In the genomic region with DNA sequence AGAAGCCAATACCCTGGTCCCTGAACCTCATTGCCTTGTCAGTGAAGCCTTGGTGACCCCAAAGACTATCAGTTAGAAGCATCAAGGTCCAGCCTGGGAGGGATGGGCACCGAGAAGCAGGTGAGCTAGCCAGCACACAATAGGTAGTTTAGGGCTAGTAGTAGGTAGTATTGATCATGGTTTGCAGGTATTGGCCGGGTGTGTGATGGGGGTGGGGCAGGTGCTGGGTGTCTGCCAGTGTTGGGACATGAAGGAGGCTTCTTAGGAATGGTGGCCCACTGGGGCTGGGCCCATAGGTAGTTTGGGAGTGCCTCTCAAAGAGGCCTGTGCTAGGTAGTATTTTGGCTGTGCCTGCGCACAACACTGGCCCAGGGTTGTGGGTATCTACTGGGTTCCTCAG, we compare ENCODE assay signal across 16 mouse cellular contexts. TPM values are rescaled to one million over a fixed set of nuclear protein-coding genes. Genes with fewer than 3 reads are reported as not detected.
DNase-seq lines count a peak whose midpoint lies in the region; ATAC-seq lines count a peak whose summit lies in the region.
"Had no signal": no experiment of that assay in that cellular context is flagged by ENCODE, and none has a peak within 500 bp of the region (broad histone marks: within the 10 kb centered on the region; RNA-seq: fewer than 3 reads in every experiment).

No protein-coding gene starts in this region.

- no peaks in the 10 kb centered on the region for H3K36me3 ChIP-seq in liver, embryonic 11.5 days (ENCODE audit: control insufficient read depth, insufficient read depth, low read length)
- H3K36me3 ChIP-seq in kidney, embryonic 14.5 days (ENCODE audit: control insufficient read depth, insufficient read depth, low read length) = no peaks in the 10 kb centered on the region; the same call in 1 of the 2 replicates
- no peaks in the 10 kb centered on the region for H3K36me3 ChIP-seq in limb, embryonic 13.5 days
- H3K36me3 ChIP-seq in stomach, embryonic 16.5 days (ENCODE audit: control insufficient read depth, insufficient read depth, low read length) = no peaks in the 10 kb centered on the region
- H3K36me3 ChIP-seq in heart, embryonic 12.5 days = no peaks in the 10 kb centered on the region
- H3K36me3 ChIP-seq: forebrain, embryonic 12.5 days; hindbrain, embryonic 12.5 days; midbrain, embryonic 12.5 days had no signal

- peaks cover 100% of the 10 kb centered on the region for H3K27me3 ChIP-seq in liver, embryonic 11.5 days (replicated peaks; ENCODE audit: control insufficient read depth, insufficient read depth, low read length)
- peaks cover 2% of the 10 kb centered on the region; the same call in 1 of the 2 replicates for H3K27me3 ChIP-seq in kidney, embryonic 14.5 days (ENCODE audit: control insufficient read depth, insufficient read depth, low read length)
- peaks cover 27% of the 10 kb centered on the region for H3K27me3 ChIP-seq in limb, embryonic 13.5 days
- H3K27me3 ChIP-seq in stomach, embryonic 16.5 days (ENCODE audit: control insufficient read depth, insufficient read depth, low read length) = peaks cover 80% of the 10 kb centered on the region
- H3K27me3 ChIP-seq in heart, embryonic 12.5 days (replicated peaks) = peaks cover 96% of the 10 kb centered on the region

- 16% methylated on average over 3 of the region's 3 CpGs for WGBS in liver, embryonic 11.5 days
- 24% methylated on average over 3 of the region's 3 CpGs for WGBS in kidney, embryonic 14.5 days
- 41% methylated on average over 3 of the region's 3 CpGs for WGBS in limb, embryonic 13.5 days
- 29% methylated on average over 3 of the region's 3 CpGs for WGBS in stomach, embryonic 16.5 days
- WGBS in heart, embryonic 12.5 days = 13% methylated on average over 3 of the region's 3 CpGs

- no peak for ATAC-seq in liver, embryonic 11.5 days (replicated peaks; ENCODE audit: low FRiP score)
- no peak for ATAC-seq in kidney, embryonic 14.5 days (ENCODE audit: low FRiP score, low TSS enrichment)
- ATAC-seq in limb, embryonic 13.5 days (ENCODE audit: low FRiP score, low read depth) = no peak
- no peak for ATAC-seq in stomach, embryonic 16.5 days (ENCODE audit: insufficient read depth, low FRiP score)
- ATAC-seq in heart, embryonic 12.5 days (ENCODE audit: insufficient number of reproducible peaks, low FRiP score) = no peak

- H3K9ac ChIP-seq in liver, embryonic 11.5 days (ENCODE audit: low read depth, low read length) = no peak overlapping the region
- H3K9ac ChIP-seq in kidney, embryonic 14.5 days (ENCODE audit: low read depth, low read length) = peak overlapping the region; percentile 95
- no peak overlapping the region for H3K9ac ChIP-seq in limb, embryonic 13.5 days
- H3K9ac ChIP-seq in stomach, embryonic 16.5 days (ENCODE audit: low read length) = no peak overlapping the region
- H3K9ac ChIP-seq in heart, embryonic 12.5 days = no peak overlapping the region
- H3K9ac ChIP-seq: forebrain, embryonic 12.5 days; hindbrain, embryonic 12.5 days; midbrain, embryonic 12.5 days had no signal

- H3K4me1 ChIP-seq in liver, embryonic 11.5 days (replicated peaks; ENCODE audit: control insufficient read depth, insufficient read depth, low read length) = no peaks in the 10 kb centered on the region; the same call in 1 of the 2 replicates
- peaks cover 39% of the 10 kb centered on the region for H3K4me1 ChIP-seq in kidney, embryonic 14.5 days (ENCODE audit: control insufficient read depth, insufficient read depth, low read length)
- H3K4me1 ChIP-seq in limb, embryonic 13.5 days = peaks cover 71% of the 10 kb centered on the region
- H3K4me1 ChIP-seq in stomach, embryonic 16.5 days (ENCODE audit: control insufficient read depth, insufficient read depth, low read length) = 0 out of 2 replicates have a peak, but pooled peaks cover 4% of the 10 kb centered on the region
- peaks cover 18% of the 10 kb centered on the region for H3K4me1 ChIP-seq in heart, embryonic 12.5 days (replicated peaks)

- no peak overlapping the region for H3K4me2 ChIP-seq in liver, embryonic 11.5 days
- peak overlapping the region; percentile 97 for H3K4me2 ChIP-seq in kidney, embryonic 14.5 days (replicated peaks; ENCODE audit: low read depth, low read length)
- peak overlapping the region; percentile 93 for H3K4me2 ChIP-seq in limb, embryonic 13.5 days (replicated peaks)
- peak overlapping the region; percentile 40; the same call in 1 of the 2 replicates for H3K4me2 ChIP-seq in stomach, embryonic 16.5 days (ENCODE audit: low read depth, low read length)
- H3K4me2 ChIP-seq in heart, embryonic 12.5 days = no peak overlapping the region
- H3K4me2 ChIP-seq: forebrain, embryonic 12.5 days; hindbrain, embryonic 12.5 days; midbrain, embryonic 12.5 days had no signal

- no peaks in the 10 kb centered on the region for H3K9me3 ChIP-seq in liver, embryonic 11.5 days (ENCODE audit: control insufficient read depth, low read length)
- H3K9me3 ChIP-seq in kidney, embryonic 14.5 days (ENCODE audit: control insufficient read depth, low read length) = no peaks in the 10 kb centered on the region
- no peaks in the 10 kb centered on the region for H3K9me3 ChIP-seq in limb, embryonic 13.5 days
- H3K9me3 ChIP-seq in stomach, embryonic 16.5 days (replicated peaks; ENCODE audit: control insufficient read depth, low read length) = no peaks in the 10 kb centered on the region
- H3K9me3 ChIP-seq in heart, embryonic 12.5 days (replicated peaks) = no peaks in the 10 kb centered on the region
- H3K9me3 ChIP-seq: forebrain, embryonic 12.5 days; hindbrain, embryonic 12.5 days; midbrain, embryonic 12.5 days had no signal

- H3K4me3 ChIP-seq in liver, embryonic 11.5 days (ENCODE audit: low read depth, low read length) = no peak overlapping the region
- peak overlapping the region; percentile 64; the same call in 1 of the 2 replicates for H3K4me3 ChIP-seq in kidney, embryonic 14.5 days (ENCODE audit: low read length)
- peak overlapping the region; percentile 65; the same call in 1 of the 2 replicates for H3K4me3 ChIP-seq in limb, embryonic 13.5 days
- no peak overlapping the region for H3K4me3 ChIP-seq in stomach, embryonic 16.5 days (replicated peaks; ENCODE audit: low read length)
- H3K4me3 ChIP-seq in heart, embryonic 12.5 days = no peak overlapping the region
- H3K4me3 ChIP-seq: forebrain, embryonic 12.5 days; hindbrain, embryonic 12.5 days; midbrain, embryonic 12.5 days had no signal

- DNase-seq in liver = peak; percentile 1
- no peak for DNase-seq in liver, embryonic 11.5 days (ENCODE audit: low spot score)
- DNase-seq in embryo, embryonic 9.5 days (ENCODE audit: extremely low spot score) = no peak
- no peak for DNase-seq in spleen, adult 18-20 months
- DNase-seq: cerebellum, postnatal 36 days; lung, postnatal 4 days; right cerebral cortex, postnatal 14 days had no signal

- H3K27ac ChIP-seq in liver, embryonic 11.5 days (ENCODE audit: low read depth, low read length) = no peak overlapping the region
- H3K27ac ChIP-seq in kidney, embryonic 14.5 days (ENCODE audit: low read depth, low read length) = peak overlapping the region; percentile 27; the same call in 1 of the 2 replicates
- no peak overlapping the region for H3K27ac ChIP-seq in limb, embryonic 13.5 days
- no peak overlapping the region for H3K27ac ChIP-seq in stomach, embryonic 16.5 days (ENCODE audit: low read length)
- H3K27ac ChIP-seq in heart, embryonic 12.5 days (ENCODE audit: poor library complexity, severe bottlenecking) = no peak overlapping the region
- H3K27ac ChIP-seq: forebrain, embryonic 12.5 days; hindbrain, embryonic 12.5 days; midbrain, embryonic 12.5 days had no signal

RNA-seq across cellular contexts. Expression of gene Gm28308, which starts 1.9 kb away (rescaled TPM):
- polyA plus RNA-seq in liver, embryonic 11.5 days (2014; fragmentation: Nextera tagmentation; extraction: Ambion mirVana) = not detected in 2 replicates
- not detected in 2 replicates for polyA plus RNA-seq in kidney, embryonic 14.5 days (2014; fragmentation: Nextera tagmentation; extraction: Ambion mirVana)
- 0.29 TPM in 1 of 2 replicates, not detected in the other for polyA plus RNA-seq in limb, embryonic 13.5 days (2015; fragmentation: Nextera tagmentation; extraction: Ambion mirVana)
- polyA plus RNA-seq in stomach, embryonic 16.5 days (2015; fragmentation: Nextera tagmentation; extraction: Ambion mirVana) = not detected in 2 replicates
- not detected in 2 replicates for polyA plus RNA-seq in heart, embryonic 12.5 days (2016; fragmentation: Nextera tagmentation; extraction: Ambion mirVana)
- polyA plus RNA-seq: embryonic facial prominence, embryonic 14.5 days; forebrain, embryonic 12.5 days; heart, embryonic 11.5 days; hindbrain, embryonic 12.5 days; midbrain, embryonic 12.5 days had no signal

RNA-seq across cellular contexts. Expression of gene Hoxa3, which starts 1.9 kb away (rescaled TPM):
- 2.8 and 2.9 TPM in 2 replicates for polyA plus RNA-seq in liver, embryonic 11.5 days (2014; fragmentation: Nextera tagmentation; extraction: Ambion mirVana)
- polyA plus RNA-seq in kidney, embryonic 14.5 days (2014; fragmentation: Nextera tagmentation; extraction: Ambion mirVana) = 9.7 and 13.6 TPM in 2 replicates
- 5.9 and 6.3 TPM in 2 replicates for polyA plus RNA-seq in limb, embryonic 13.5 days (2015; fragmentation: Nextera tagmentation; extraction: Ambion mirVana)
- polyA plus RNA-seq in stomach, embryonic 16.5 days (2015; fragmentation: Nextera tagmentation; extraction: Ambion mirVana) = 6.0 and 7.4 TPM in 2 replicates
- 0.72 and 0.80 TPM in 2 replicates for polyA plus RNA-seq in heart, embryonic 12.5 days (2016; fragmentation: Nextera tagmentation; extraction: Ambion mirVana)
- polyA plus RNA-seq: midbrain, embryonic 12.5 days had no signal

RNA-seq across cellular contexts. Expression of gene Hoxa6, which starts 6.5 kb away (rescaled TPM):
- polyA plus RNA-seq in liver, embryonic 11.5 days (2014; fragmentation: Nextera tagmentation; extraction: Ambion mirVana) = 0.45 and 0.71 TPM in 2 replicates
- polyA plus RNA-seq in kidney, embryonic 14.5 days (2014; fragmentation: Nextera tagmentation; extraction: Ambion mirVana) = 4.4 TPM in 2 replicates
- 0.97 and 1.2 TPM in 2 replicates for polyA plus RNA-seq in limb, embryonic 13.5 days (2015; fragmentation: Nextera tagmentation; extraction: Ambion mirVana)
- polyA plus RNA-seq in stomach, embryonic 16.5 days (2015; fragmentation: Nextera tagmentation; extraction: Ambion mirVana) = 1.3 and 1.4 TPM in 2 replicates
- polyA plus RNA-seq in heart, embryonic 12.5 days (2016; fragmentation: Nextera tagmentation; extraction: Ambion mirVana) = not detected in 2 replicates
- polyA plus RNA-seq: embryonic facial prominence, embryonic 14.5 days; forebrain, embryonic 12.5 days; heart, embryonic 11.5 days; midbrain, embryonic 12.5 days had no signal

RNA-seq across cellular contexts. Expression of gene Hoxa7, which starts 6.6 kb away (rescaled TPM):
- 2.7 and 3.1 TPM in 2 replicates for polyA plus RNA-seq in liver, embryonic 11.5 days (2014; fragmentation: Nextera tagmentation; extraction: Ambion mirVana)
- 19.1 and 19.6 TPM in 2 replicates for polyA plus RNA-seq in kidney, embryonic 14.5 days (2014; fragmentation: Nextera tagmentation; extraction: Ambion mirVana)
- 11.8 and 13.1 TPM in 2 replicates for polyA plus RNA-seq in limb, embryonic 13.5 days (2015; fragmentation: Nextera tagmentation; extraction: Ambion mirVana)
- 10.8 and 12.3 TPM in 2 replicates for polyA plus RNA-seq in stomach, embryonic 16.5 days (2015; fragmentation: Nextera tagmentation; extraction: Ambion mirVana)
- 0.44 TPM in 1 of 2 replicates, not detected in the other for polyA plus RNA-seq in heart, embryonic 12.5 days (2016; fragmentation: Nextera tagmentation; extraction: Ambion mirVana)
- polyA plus RNA-seq: forebrain, embryonic 12.5 days; midbrain, embryonic 12.5 days had no signal

RNA-seq across cellular contexts. Expression of gene Hoxa5, which starts 10.7 kb away (rescaled TPM):
- 8.0 and 9.7 TPM in 2 replicates for polyA plus RNA-seq in liver, embryonic 11.5 days (2014; fragmentation: Nextera tagmentation; extraction: Ambion mirVana)
- polyA plus RNA-seq in kidney, embryonic 14.5 days (2014; fragmentation: Nextera tagmentation; extraction: Ambion mirVana) = 15.7 and 16.6 TPM in 2 replicates
- polyA plus RNA-seq in limb, embryonic 13.5 days (2015; fragmentation: Nextera tagmentation; extraction: Ambion mirVana) = 4.8 and 5.3 TPM in 2 replicates
- polyA plus RNA-seq in stomach, embryonic 16.5 days (2015; fragmentation: Nextera tagmentation; extraction: Ambion mirVana) = 8.8 and 11.0 TPM in 2 replicates
- 0.96 and 1.7 TPM in 2 replicates for polyA plus RNA-seq in heart, embryonic 12.5 days (2016; fragmentation: Nextera tagmentation; extraction: Ambion mirVana)
- polyA plus RNA-seq: forebrain, embryonic 12.5 days; midbrain, embryonic 12.5 days had no signal

Comparison
In these comparisons a context has a peak if more than half of its experiments do, and no peak if none do; other contexts are left out.
1. H3K4me2 ChIP-seq: peak in kidney, embryonic 14.5 days (single experiment), limb, embryonic 13.5 days (single experiment) and stomach, embryonic 16.5 days (single experiment); none in liver, embryonic 11.5 days (single experiment) and heart, embryonic 12.5 days (single experiment).
2. H3K4me3 ChIP-seq: peak in kidney, embryonic 14.5 days (single experiment) and limb, embryonic 13.5 days (single experiment); none in liver, embryonic 11.5 days (single experiment), stomach, embryonic 16.5 days (single experiment) and heart, embryonic 12.5 days (single experiment).